Mouse (Mus musculus): ENCODE measurements around the gene Mlec. TPM values are rescaled to one million over a fixed set of nuclear protein-coding genes. Genes with fewer than 3 reads are reported as not detected.

The Mlec gene
- polyA plus RNA-seq, 1 experiment = 209 TPM

GRCm38 (mm10) chr5:115193669-115194625 lies 36.0 kb upstream of the Mlec start, which contains the start of gene Cabp1:
Gene Cabp1 (minus strand): TSS chr5:115194381.
- H3K4me1 ChIP-seq (ENCODE audit: control insufficient read depth, insufficient read depth, low read length) = 0 out of 2 replicates have a peak, but pooled peaks cover 3% of the 10 kb centered on the region
- no peaks in the 10 kb centered on the region for H3K36me3 ChIP-seq (ENCODE audit: control insufficient read depth, insufficient read depth, low read length)
- no peak for TF ChIP-seq CTCF (conservative IDR thresholded peaks at IDR 0.05; ENCODE audit: insufficient read depth, insufficient read length, low read depth, low read length)
- no peak for TF ChIP-seq POLR2A (IDR thresholded peaks at IDR 0.05; ENCODE audit: low read depth, low read length)
- WGBS = under 1% methylated on average over 116 of the region's 116 CpGs
- no peak within 1 kb of the TSS for H3K27ac ChIP-seq (ENCODE audit: insufficient read depth, low read depth, low read length)
- H3K27me3 ChIP-seq (replicated peaks; ENCODE audit: control insufficient read depth, insufficient read depth, low read length) = no peaks in the 10 kb centered on the region; the same call in 1 of the 2 replicates
- peak; percentile 47 for DNase-seq
- H3K4me3 ChIP-seq (ENCODE audit: insufficient read depth, low read depth, low read length) = peak within 1 kb of the TSS; percentile 39

- H3K27ac ChIP-seq (ENCODE audit: insufficient read depth, low read depth, low read length) = no peak overlapping the region
- under 1% methylated on average over 34 of the region's 34 CpGs for WGBS
- no peaks in the 10 kb centered on the region; the same call in 1 of the 2 replicates for H3K27me3 ChIP-seq (replicated peaks; ENCODE audit: control insufficient read depth, insufficient read depth, low read length)
- H3K36me3 ChIP-seq (ENCODE audit: control insufficient read depth, insufficient read depth, low read length) = no peaks in the 10 kb centered on the region
- H3K4me1 ChIP-seq (ENCODE audit: control insufficient read depth, insufficient read depth, low read length) = 0 out of 2 replicates have a peak, but pooled peaks cover 3% of the 10 kb centered on the region
- H3K4me3 ChIP-seq (ENCODE audit: insufficient read depth, low read depth, low read length) = peak overlapping the region; percentile 39; the same call in 1 of the 2 replicates
- TF ChIP-seq CTCF (conservative IDR thresholded peaks at IDR 0.05; ENCODE audit: insufficient read depth, insufficient read length, low read depth, low read length) (no peak), POLR2A (IDR thresholded peaks at IDR 0.05; ENCODE audit: low read depth, low read length) (no peak)
- peak; percentile 86 for DNase-seq
These were observed 35.2 kb upstream of the Mlec start for GRCm38 (mm10) chr5:115193226-115193625.

- Histone ChIP-seq H3K4me1 (ENCODE audit: control insufficient read depth, insufficient read depth, low read length) (0 out of 2 replicates have a peak, but pooled peaks cover 3% of the 10 kb centered on the region), H3K27me3 (replicated peaks; ENCODE audit: control insufficient read depth, insufficient read depth, low read length) (no peaks in the 10 kb centered on the region; the same call in 1 of the 2 replicates), H3K4me3 (ENCODE audit: insufficient read depth, low read depth, low read length) (no peak overlapping the region), H3K27ac (ENCODE audit: insufficient read depth, low read depth, low read length) (no peak overlapping the region), H3K36me3 (ENCODE audit: control insufficient read depth, insufficient read depth, low read length) (no peaks in the 10 kb centered on the region)
- DNase-seq = no peak
- WGBS = 20% methylated on average over 7 of the region's 7 CpGs
- TF ChIP-seq POLR2A (IDR thresholded peaks at IDR 0.05; ENCODE audit: low read depth, low read length) (no peak), CTCF (conservative IDR thresholded peaks at IDR 0.05; ENCODE audit: insufficient read depth, insufficient read length, low read depth, low read length) (no peak)
These were observed 34.8 kb upstream of the Mlec start for GRCm38 (mm10) chr5:115192828-115193195.

GRCm38 (mm10) chr5:115191880-115192827 lies 34.2 kb upstream of the Mlec start:
- Histone ChIP-seq H3K27me3 (replicated peaks; ENCODE audit: control insufficient read depth, insufficient read depth, low read length) (no peaks in the 10 kb centered on the region; the same call in 1 of the 2 replicates), H3K4me3 (ENCODE audit: insufficient read depth, low read depth, low read length) (no peak overlapping the region), H3K27ac (ENCODE audit: insufficient read depth, low read depth, low read length) (no peak overlapping the region), H3K36me3 (ENCODE audit: control insufficient read depth, insufficient read depth, low read length) (no peaks in the 10 kb centered on the region), H3K4me1 (ENCODE audit: control insufficient read depth, insufficient read depth, low read length) (0 out of 2 replicates have a peak, but pooled peaks cover 3% of the 10 kb centered on the region)
- DNase-seq = no peak
- 25% methylated on average over 29 of the region's 29 CpGs for WGBS
- TF ChIP-seq POLR2A (IDR thresholded peaks at IDR 0.05; ENCODE audit: low read depth, low read length) (no peak), CTCF (conservative IDR thresholded peaks at IDR 0.05; ENCODE audit: insufficient read depth, insufficient read length, low read depth, low read length) (no peak)

- no peak for TF ChIP-seq POLR2A (IDR thresholded peaks at IDR 0.05; ENCODE audit: low read depth, low read length)
- no peak for TF ChIP-seq CTCF (conservative IDR thresholded peaks at IDR 0.05; ENCODE audit: insufficient read depth, insufficient read length, low read depth, low read length)
- no peak for DNase-seq
- 0 out of 2 replicates have a peak, but pooled peaks cover 3% of the 10 kb centered on the region for H3K4me1 ChIP-seq (ENCODE audit: control insufficient read depth, insufficient read depth, low read length)
- H3K36me3 ChIP-seq (ENCODE audit: control insufficient read depth, insufficient read depth, low read length) = no peaks in the 10 kb centered on the region
- WGBS = 88% methylated on average over 12 of the region's 12 CpGs
- no peak overlapping the region for H3K4me3 ChIP-seq (ENCODE audit: insufficient read depth, low read depth, low read length)
- no peaks in the 10 kb centered on the region; the same call in 1 of the 2 replicates for H3K27me3 ChIP-seq (replicated peaks; ENCODE audit: control insufficient read depth, insufficient read depth, low read length)
- H3K27ac ChIP-seq (ENCODE audit: insufficient read depth, low read depth, low read length) = no peak overlapping the region
These were observed 32.1 kb upstream of the Mlec start for GRCm38 (mm10) chr5:115190081-115190480.

- Histone ChIP-seq H3K36me3 (ENCODE audit: control insufficient read depth, insufficient read depth, low read length) (no peaks in the 10 kb centered on the region), H3K27ac (ENCODE audit: insufficient read depth, low read depth, low read length) (no peak overlapping the region), H3K4me1 (ENCODE audit: control insufficient read depth, insufficient read depth, low read length) (0 out of 2 replicates have a peak, but pooled peaks cover 3% of the 10 kb centered on the region), H3K4me3 (ENCODE audit: insufficient read depth, low read depth, low read length) (no peak overlapping the region), H3K27me3 (replicated peaks; ENCODE audit: control insufficient read depth, insufficient read depth, low read length) (no peaks in the 10 kb centered on the region; the same call in 1 of the 2 replicates)
- TF ChIP-seq POLR2A (IDR thresholded peaks at IDR 0.05; ENCODE audit: low read depth, low read length) = no peak
- peak; percentile 82 for TF ChIP-seq CTCF (conservative IDR thresholded peaks at IDR 0.05; ENCODE audit: insufficient read depth, insufficient read length, low read depth, low read length)
- 49% methylated on average over 5 of the region's 5 CpGs for WGBS
- peak; percentile 62 for DNase-seq
These were observed 30.8 kb upstream of the Mlec start for GRCm38 (mm10) chr5:115188824-115189223.

Data from kidney, adult 2 months (tissue).